Mouse (Mus musculus) left cerebral cortex, postnatal 14 days (tissue): ENCODE data around the gene Rhcg. TPM values are rescaled to one million over a fixed set of nuclear protein-coding genes. Genes with fewer than 3 reads are reported as not detected.
A peak's percentile ranks its signal among the peaks of the same experiment; 100 is the strongest.

Experiments used
- DNase-seq, 2 experiments: peaks; one replicate each; pipeline ENCODE4 v3.0.0; 2021 to 2022; ENCODE audit warnings: low spot score in 2 of 2, mixed read lengths in 1 of 2
- intact Hi-C: fragments of 180-260 bp; cut with DNase I; formaldehyde crosslinking; loops from one replicate; pipeline ENCODE4 v1.15.1; 2025
- total RNA-seq, 2 experiments: library from RNA; stranded (reverse); gene quantifications; 2 replicates each; pipeline ENCODE4 v1.2.3; 2021

The Rhcg gene
- total RNA-seq, 2 experiments from 2014 or later = 1.7 to 3.0 TPM

GRCm38 (mm10) chr7:79563675-79564074 lies 53.8 kb downstream of the Rhcg start:
- intact Hi-C loops = no loop called here
- no peak for DNase-seq

- DNase-seq = no peak
- intact Hi-C loops = no loop called here
Measured at GRCm38 (mm10) chr7:79562385-79562784, 55.1 kb downstream of the Rhcg start.

GRCm38 (mm10) chr7:79558698-79559097 lies 58.8 kb downstream of the Rhcg start:
- DNase-seq = no peak
- intact Hi-C loops = no loop called here

GRCm38 (mm10) chr7:79557728-79558221 lies 59.7 kb downstream of the Rhcg start:
- intact Hi-C loops = no loop called here

GRCm38 (mm10) chr7:79555368-79556034 lies 62.0 kb downstream of the Rhcg start:
- DNase-seq = no peak

More at GRCm38 (mm10) chr7:79557728-79558221, 59.7 kb downstream of the Rhcg start:
- no peak for DNase-seq

GRCm38 (mm10) chr7:79552702-79553101 lies 64.8 kb downstream of the Rhcg start:
- DNase-seq = peak in 1 of 2 experiments; percentile 65
- intact Hi-C loops = no loop called here

More at GRCm38 (mm10) chr7:79555368-79556034, 62.0 kb downstream of the Rhcg start:
- intact Hi-C loops = no loop called here

GRCm38 (mm10) chr7:79548893-79549555 lies 68.4 kb downstream of the Rhcg start:
- intact Hi-C loops = no loop called here
- DNase-seq = no peak

GRCm38 (mm10) chr7:79547092-79547491 lies 70.4 kb downstream of the Rhcg start:
- peak; percentile 95 for DNase-seq
- intact Hi-C loops = loop anchor here (1.0 to 2.0 kb wide), 2 partner anchors 45 to 50 kb away; no protein-coding TSS in a partner anchor

- DNase-seq = no peak
- intact Hi-C loops = no loop called here
Measured at GRCm38 (mm10) chr7:79545066-79545400, 72.4 kb downstream of the Rhcg start.

GRCm38 (mm10) chr7:79544281-79545065 lies 73.0 kb downstream of the Rhcg start:
- intact Hi-C loops = no loop called here
- DNase-seq = no peak

Other genes starting within 250 kb of the Rhcg start
- gene Rlbp1, start 230.6 kb downstream of the Rhcg start, total RNA-seq = 10 to 100 TPM; 23.4 to 24.3 TPM
- under 1 TPM; 0.51 to 0.91 TPM for gene Fanci, start 225.7 kb downstream of the Rhcg start, total RNA-seq
- gene Polg, start 151.3 kb downstream of the Rhcg start, total RNA-seq = 10 to 100 TPM; 84.3 to 90.1 TPM
- gene Ticrr, start 42.5 kb upstream of the Rhcg start, total RNA-seq = under 1 TPM; 0.22 to 0.63 TPM
- 1 to 10 TPM; 1.9 to 2.4 TPM for gene Kif7, start 98.1 kb upstream of the Rhcg start, total RNA-seq
- gene Plin1, start 115.2 kb upstream of the Rhcg start, total RNA-seq = not detected
- gene Pex11a, start 125.5 kb upstream of the Rhcg start, total RNA-seq = 1 to 10 TPM; 8.2 to 8.7 TPM
- gene Wdr93, start 125.5 kb upstream of the Rhcg start, total RNA-seq = not detected
- gene Mesp1, start 176.1 kb upstream of the Rhcg start, total RNA-seq = under 1 TPM; 0.37 to 0.78 TPM
- gene Mesp2, start 193.1 kb upstream of the Rhcg start, total RNA-seq = 1 to 10 TPM; 1.3 to 1.8 TPM
- 1 to 10 TPM; 8.0 to 9.2 TPM for gene Anpep, start 243.4 kb upstream of the Rhcg start, total RNA-seq